Mouse (Mus musculus) C2C12 (cell line): ENCODE data around the gene Prpf31.

Experiments
- CTCF ChIP-seq: IDR thresholded peaks from one replicate; pipeline ENCODE4 v1.5.1; 2011; ENCODE audit not compliant: control insufficient read depth, insufficient read depth, insufficient read length
- USF1 ChIP-seq: IDR thresholded peaks from one replicate; pipeline ENCODE4 v1.6.1; 2011; ENCODE audit warnings: low read depth, mild to moderate bottlenecking, control low read depth, moderate library complexity

DNA sequence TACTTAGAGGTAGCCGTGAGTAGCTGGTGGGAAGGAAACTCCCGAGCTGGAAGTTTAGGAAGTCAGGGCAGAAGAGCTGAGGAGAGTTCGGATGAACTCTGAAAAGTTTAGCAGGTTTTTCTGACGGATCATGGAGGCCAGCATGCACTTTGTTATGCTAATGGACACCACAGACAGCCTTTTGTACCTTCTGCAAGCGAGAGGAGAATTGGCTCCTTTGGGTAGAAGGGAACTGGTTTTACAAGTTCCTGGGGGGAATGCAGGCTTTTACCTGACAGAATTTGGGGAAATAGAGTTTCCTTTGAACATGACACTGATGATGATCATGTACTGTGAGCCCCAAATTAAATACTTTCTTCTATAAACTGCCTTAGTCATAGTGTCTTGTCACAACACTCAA lies 43.5 kb upstream of the Prpf31 start:
- TF ChIP-seq CTCF (no peak), USF1 (no peak)
